Mouse (Mus musculus): ENCODE measurements around the gene Osbpl8. TPM values are rescaled to one million over a fixed set of nuclear protein-coding genes. Genes with fewer than 3 reads are reported as not detected.

Gene Osbpl8
- total RNA-seq, 2 experiments from 2014 or later: 54.0 to 68.9 TPM

- peak; percentile 99 for ATAC-seq (replicated peaks; ENCODE audit: low FRiP score, low TSS enrichment, poor library complexity, severe bottlenecking)
These were observed 133.9 kb downstream of the Osbpl8 start, which contains the start of gene Bbs10 for GRCm38 (mm10) chr10:111298140-111299098. Gene Bbs10, plus strand, starts transcription at chr10:111298679.

- ATAC-seq (replicated peaks; ENCODE audit: low FRiP score, low TSS enrichment, poor library complexity, severe bottlenecking): no peak
These were observed 135.0 kb downstream of the Osbpl8 start for GRCm38 (mm10) chr10:111299591-111299990.

GRCm38 (mm10) chr10:111301041-111301440 is 136.5 kb downstream of the Osbpl8 start:
- ATAC-seq (replicated peaks; ENCODE audit: low FRiP score, low TSS enrichment, poor library complexity, severe bottlenecking): no peak

GRCm38 (mm10) chr10:111302486-111302885 is 137.9 kb downstream of the Osbpl8 start:
- ATAC-seq (replicated peaks; ENCODE audit: low FRiP score, low TSS enrichment, poor library complexity, severe bottlenecking): no peak

GRCm38 (mm10) chr10:111308850-111309501 is 144.4 kb downstream of the Osbpl8 start:
- ATAC-seq (replicated peaks; ENCODE audit: low FRiP score, low TSS enrichment, poor library complexity, severe bottlenecking): no peak

- no peak for ATAC-seq (replicated peaks; ENCODE audit: low FRiP score, low TSS enrichment, poor library complexity, severe bottlenecking)
These were observed 148.7 kb downstream of the Osbpl8 start for GRCm38 (mm10) chr10:111313282-111313681.

- ATAC-seq (replicated peaks; ENCODE audit: low FRiP score, low TSS enrichment, poor library complexity, severe bottlenecking): no peak
These were observed 150.3 kb downstream of the Osbpl8 start for GRCm38 (mm10) chr10:111314636-111315395.

GRCm38 (mm10) chr10:111315940-111316339 is 151.4 kb downstream of the Osbpl8 start:
- no peak for ATAC-seq (replicated peaks; ENCODE audit: low FRiP score, low TSS enrichment, poor library complexity, severe bottlenecking)

GRCm38 (mm10) chr10:111318021-111318420 is 153.5 kb downstream of the Osbpl8 start:
- ATAC-seq (replicated peaks; ENCODE audit: low FRiP score, low TSS enrichment, poor library complexity, severe bottlenecking): no peak

- ATAC-seq (replicated peaks; ENCODE audit: low FRiP score, low TSS enrichment, poor library complexity, severe bottlenecking): 0 out of 2 replicates have a peak, but pooled peaks have one; percentile 26
These were observed 154.4 kb downstream of the Osbpl8 start for GRCm38 (mm10) chr10:111318805-111319500.

GRCm38 (mm10) chr10:111320579-111320978 is 156.0 kb downstream of the Osbpl8 start:
- no peak for ATAC-seq (replicated peaks; ENCODE audit: low FRiP score, low TSS enrichment, poor library complexity, severe bottlenecking)

GRCm38 (mm10) chr10:111327957-111328356 is 163.4 kb downstream of the Osbpl8 start:
- no peak for ATAC-seq (replicated peaks; ENCODE audit: low FRiP score, low TSS enrichment, poor library complexity, severe bottlenecking)

- ATAC-seq (replicated peaks; ENCODE audit: low FRiP score, low TSS enrichment, poor library complexity, severe bottlenecking): no peak
These were observed 164.8 kb downstream of the Osbpl8 start for GRCm38 (mm10) chr10:111329326-111329725.

- no peak for ATAC-seq (replicated peaks; ENCODE audit: low FRiP score, low TSS enrichment, poor library complexity, severe bottlenecking)
These were observed 170.3 kb downstream of the Osbpl8 start for GRCm38 (mm10) chr10:111334902-111335301.

- no peak; the same call in 1 of the 2 replicates for ATAC-seq (replicated peaks; ENCODE audit: low FRiP score, low TSS enrichment, poor library complexity, severe bottlenecking)
These were observed 171.2 kb downstream of the Osbpl8 start for GRCm38 (mm10) chr10:111335517-111336352.

GRCm38 (mm10) chr10:111336353-111336713 is 171.8 kb downstream of the Osbpl8 start:
- no peak for ATAC-seq (replicated peaks; ENCODE audit: low FRiP score, low TSS enrichment, poor library complexity, severe bottlenecking)

- no peak for ATAC-seq (replicated peaks; ENCODE audit: low FRiP score, low TSS enrichment, poor library complexity, severe bottlenecking)
These were observed 174.7 kb downstream of the Osbpl8 start for GRCm38 (mm10) chr10:111339296-111339695.

GRCm38 (mm10) chr10:111341761-111342160 is 177.2 kb downstream of the Osbpl8 start:
- no peak for ATAC-seq (replicated peaks; ENCODE audit: low FRiP score, low TSS enrichment, poor library complexity, severe bottlenecking)
